Mouse (Mus musculus) neural tube, embryonic 14.5 days (tissue): ENCODE data around the gene Sipa1l3. TPM values are rescaled to one million over a fixed set of nuclear protein-coding genes. Genes with fewer than 3 reads are reported as not detected.
A peak's percentile ranks its signal among the peaks of the same experiment; 100 is the strongest.

Source experiments
- ATAC-seq: fragments of 200-750 bp; cut with Nextera tagmentation; 2 replicates; pipeline ENCODE4 v1.8.0; 2017; ENCODE audit warnings: low read depth, mild to moderate bottlenecking, moderate TSS enrichment, moderate library complexity
- H3K27ac ChIP-seq: fragments of 300-500 bp; sonication (generic); 2 replicates; pipeline ENCODE4 v1.5.1; 2014; ENCODE audit warnings: low read depth, mild to moderate bottlenecking, control low read depth, low read length, moderate library complexity, mixed read lengths
- H3K27me3 ChIP-seq: fragments of 300-500 bp; sonication (generic); 2 replicates; pipeline ENCODE4 v1.6.1; 2014; ENCODE audit warnings: low read length; ENCODE audit not compliant: control insufficient read depth, insufficient read depth
- H3K36me3 ChIP-seq: fragments of 300-500 bp; sonication (generic); 2 replicates; pipeline ENCODE4 v1.6.1; 2014; ENCODE audit warnings: low read length, mixed read lengths; ENCODE audit not compliant: control insufficient read depth, insufficient read depth
- H3K4me1 ChIP-seq: fragments of 300-500 bp; sonication (generic); 2 replicates; pipeline ENCODE4 v1.6.1; 2014; ENCODE audit warnings: low read length; ENCODE audit not compliant: control insufficient read depth, insufficient read depth
- H3K4me2 ChIP-seq: fragments of 300-500 bp; sonication (generic); 2 replicates; pipeline ENCODE4 v1.6.1; 2014; ENCODE audit warnings: mild to moderate bottlenecking, low read depth, low read length, control low read depth
- H3K4me3 ChIP-seq: fragments of 300-500 bp; sonication (generic); 2 replicates; pipeline ENCODE4 v1.5.1; 2014; ENCODE audit warnings: low read depth, low read length, control low read depth, mixed read lengths
- H3K9ac ChIP-seq: fragments of 300-500 bp; sonication (generic); replicated peaks from 2 replicates; pipeline ENCODE4 v1.6.1; 2014; ENCODE audit warnings: low read depth, mild to moderate bottlenecking, control low read depth, low read length, mixed read lengths
- H3K9me3 ChIP-seq: fragments of 300-500 bp; sonication (generic); 2 replicates; pipeline ENCODE4 v1.6.1; 2016; ENCODE audit warnings: low read length; ENCODE audit not compliant: control insufficient read depth
- WGBS: fragments of 180-500 bp; shearing (Covaris S2); extraction: QIAGEN DNeasy Blood & Tissue Kit; methylation state at CpG from one replicate; pipeline ENCODE4 v1.1.7; 2014; 5-methylcytosine and 5-hydroxymethylcytosine counted together
- polyA plus RNA-seq: library from polyadenylated mRNA; unstranded; fragments of >200 nt; fragmentation: Nextera tagmentation; extraction: Ambion mirVana; gene quantifications from 2 replicates; pipeline ENCODE4 v1.2.1, GENCODE M21; 2014

Gene Sipa1l3
- polyA plus RNA-seq, 1 experiment from 2014 or later: 22.1 TPM

GRCm38 (mm10) chr7:29462178-29462577 lies 56.3 kb downstream of the Sipa1l3 start:
- WGBS: 88% methylated on average over 5 of the region's 5 CpGs
- H3K27ac ChIP-seq: no peak overlapping the region
- H3K4me1 ChIP-seq: no peaks in the 10 kb centered on the region
- no peak overlapping the region for H3K4me3 ChIP-seq
- no peak for ATAC-seq
- no peak overlapping the region for H3K4me2 ChIP-seq
- no peaks in the 10 kb centered on the region for H3K36me3 ChIP-seq
- H3K9ac ChIP-seq: no peak overlapping the region
- no peaks in the 10 kb centered on the region for H3K27me3 ChIP-seq
- H3K9me3 ChIP-seq: no peaks in the 10 kb centered on the region

DNA sequence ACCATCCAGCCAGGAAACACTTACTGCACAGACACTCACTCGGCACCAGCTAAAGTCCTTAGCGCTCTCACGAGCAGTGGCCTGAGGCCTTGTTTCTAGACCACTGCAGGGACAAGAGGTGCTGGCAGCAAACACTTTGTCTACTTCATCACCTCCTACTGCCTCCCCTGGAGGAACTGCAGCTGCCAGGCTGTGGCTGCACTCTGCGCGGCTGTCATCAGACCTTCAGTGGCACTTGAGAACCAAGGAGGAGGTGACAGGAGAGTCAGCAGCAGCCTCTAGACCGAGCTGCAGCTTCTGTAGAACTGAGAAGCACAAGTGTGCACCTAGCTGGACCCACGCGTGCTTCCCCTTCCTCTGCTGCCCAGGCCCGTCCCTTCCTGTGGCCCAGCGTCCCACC lies 56.9 kb downstream of the Sipa1l3 start:
- ATAC-seq: no peak
- Histone ChIP-seq H3K27me3 (no peaks in the 10 kb centered on the region), H3K4me1 (no peaks in the 10 kb centered on the region), H3K36me3 (no peaks in the 10 kb centered on the region), H3K9me3 (no peaks in the 10 kb centered on the region), H3K9ac (no peak overlapping the region), H3K4me2 (no peak overlapping the region), H3K4me3 (no peak overlapping the region), H3K27ac (no peak overlapping the region)
- 84% methylated on average over 10 of the region's 10 CpGs for WGBS

DNA sequence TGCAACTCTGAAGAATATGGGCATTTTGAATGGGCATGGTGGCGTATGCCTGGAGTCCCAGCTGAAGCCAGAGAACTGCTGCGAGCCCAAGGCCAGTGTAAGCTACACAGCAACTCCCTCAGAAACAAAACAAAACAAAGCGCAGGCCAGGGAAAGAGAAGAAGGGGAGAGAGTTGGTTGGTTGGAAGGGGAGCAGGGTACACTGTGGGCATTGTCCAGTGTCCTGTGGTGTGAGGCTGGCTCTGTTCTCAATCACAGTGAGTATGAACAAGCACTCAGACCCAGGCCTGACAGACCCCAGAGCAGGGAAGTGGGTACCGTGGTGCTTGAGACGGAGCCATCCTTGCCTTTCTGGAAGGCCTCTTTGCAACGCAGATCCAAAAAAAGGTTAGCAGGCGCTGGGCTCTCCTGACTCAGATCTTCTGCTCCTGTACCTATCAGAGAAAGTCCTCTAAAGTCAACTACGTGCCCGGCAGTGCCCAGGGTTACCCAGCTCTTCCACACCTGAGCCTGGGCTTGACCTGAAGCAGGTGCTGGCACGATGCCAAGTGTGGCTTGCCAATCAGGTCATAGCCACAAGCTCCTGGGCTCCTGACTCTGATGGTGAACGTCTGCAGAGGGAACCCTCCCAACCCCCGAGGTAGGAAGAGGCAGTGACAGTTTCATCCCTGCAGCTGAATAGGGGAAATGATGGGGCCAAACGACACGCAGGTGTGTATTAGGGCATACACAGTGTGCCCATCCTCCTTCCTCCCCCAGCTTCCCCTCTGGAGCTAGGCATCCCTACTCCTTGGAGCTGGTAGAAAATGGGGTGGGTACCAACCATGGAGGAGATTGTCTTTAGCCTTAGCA lies 59.3 kb downstream of the Sipa1l3 start:
- no peak overlapping the region for H3K4me2 ChIP-seq
- no peaks in the 10 kb centered on the region for H3K9me3 ChIP-seq
- WGBS: 85% methylated on average over 14 of the region's 14 CpGs
- no peaks in the 10 kb centered on the region for H3K36me3 ChIP-seq
- no peak for ATAC-seq
- no peaks in the 10 kb centered on the region for H3K27me3 ChIP-seq
- H3K27ac ChIP-seq: no peak overlapping the region
- no peak overlapping the region for H3K4me3 ChIP-seq
- H3K4me1 ChIP-seq: no peaks in the 10 kb centered on the region
- no peak overlapping the region for H3K9ac ChIP-seq

- Histone ChIP-seq H3K36me3 (no peaks in the 10 kb centered on the region), H3K4me2 (no peak overlapping the region), H3K4me1 (peaks cover 9% of the 10 kb centered on the region; the same call in 1 of the 2 replicates), H3K9me3 (no peaks in the 10 kb centered on the region), H3K4me3 (no peak overlapping the region), H3K9ac (no peak overlapping the region), H3K27ac (no peak overlapping the region), H3K27me3 (no peaks in the 10 kb centered on the region)
- no peak for ATAC-seq
- 75% methylated on average over 6 of the region's 6 CpGs for WGBS
These were observed 60.7 kb downstream of the Sipa1l3 start for GRCm38 (mm10) chr7:29457772-29458171.

- Histone ChIP-seq H3K27ac (no peak overlapping the region), H3K9ac (no peak overlapping the region), H3K36me3 (no peaks in the 10 kb centered on the region), H3K27me3 (no peaks in the 10 kb centered on the region), H3K4me2 (no peak overlapping the region), H3K4me1 (peaks cover 17% of the 10 kb centered on the region; the same call in 1 of the 2 replicates), H3K4me3 (no peak overlapping the region), H3K9me3 (no peaks in the 10 kb centered on the region)
- WGBS: 89% methylated on average over 9 of the region's 9 CpGs
- no peak for ATAC-seq
These were observed 61.7 kb downstream of the Sipa1l3 start for GRCm38 (mm10) chr7:29456716-29457115.

- Histone ChIP-seq H3K4me1 (peaks cover 17% of the 10 kb centered on the region; the same call in 1 of the 2 replicates), H3K9me3 (no peaks in the 10 kb centered on the region), H3K27me3 (no peaks in the 10 kb centered on the region), H3K4me3 (no peak overlapping the region), H3K9ac (0 out of 2 replicates have a peak overlapping the region, but pooled peaks have one; percentile 4), H3K4me2 (no peak overlapping the region), H3K36me3 (no peaks in the 10 kb centered on the region), H3K27ac (no peak overlapping the region)
- 86% methylated on average over 6 of the region's 6 CpGs for WGBS
- no peak for ATAC-seq
These were observed 62.9 kb downstream of the Sipa1l3 start for GRCm38 (mm10) chr7:29455591-29455990.

- Histone ChIP-seq H3K4me2 (no peak overlapping the region), H3K4me1 (peaks cover 17% of the 10 kb centered on the region; the same call in 1 of the 2 replicates), H3K27me3 (no peaks in the 10 kb centered on the region), H3K4me3 (no peak overlapping the region), H3K27ac (no peak overlapping the region), H3K9ac (no peak overlapping the region), H3K9me3 (no peaks in the 10 kb centered on the region), H3K36me3 (no peaks in the 10 kb centered on the region)
- 76% methylated on average over 7 of the region's 7 CpGs for WGBS
- ATAC-seq: no peak
These were observed 63.5 kb downstream of the Sipa1l3 start for GRCm38 (mm10) chr7:29454965-29455364.

DNA sequence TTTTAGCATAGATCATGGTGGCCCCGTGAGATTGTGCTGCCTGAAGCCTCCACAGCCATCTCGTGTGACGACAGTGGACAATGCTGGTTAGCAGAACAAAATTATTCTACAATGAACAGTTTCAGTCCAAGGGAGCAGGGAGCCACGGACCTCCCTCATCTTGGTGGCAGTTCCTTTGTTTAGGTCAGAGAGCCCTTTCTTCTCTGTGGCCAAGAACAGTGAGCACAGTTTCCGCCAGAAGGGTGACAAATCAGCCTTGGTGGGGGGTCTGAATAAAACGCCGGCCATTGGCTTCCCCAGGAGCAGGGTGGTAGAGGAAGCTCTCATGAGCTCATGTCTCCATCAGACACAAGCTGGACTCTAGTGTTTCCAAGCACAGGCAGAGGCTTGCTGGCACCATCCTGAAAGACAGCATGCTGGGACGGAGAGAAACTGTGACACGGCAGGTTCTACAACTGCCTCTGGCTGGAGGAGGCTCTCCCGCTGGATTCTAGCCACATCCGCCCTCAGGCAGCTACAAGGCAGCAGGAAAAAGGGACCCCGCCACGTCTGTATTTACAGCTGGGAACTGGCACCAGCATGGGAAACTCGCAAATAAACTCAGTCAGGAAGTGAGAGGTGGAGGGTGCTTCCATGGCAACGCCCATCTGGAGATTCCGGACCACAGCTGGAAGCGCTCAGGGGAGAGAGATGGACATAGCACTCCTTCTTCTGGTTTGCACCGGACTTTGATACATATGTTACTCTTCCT lies 65.3 kb downstream of the Sipa1l3 start:
- no peaks in the 10 kb centered on the region for H3K36me3 ChIP-seq
- WGBS: 10% methylated on average over 18 of the region's 18 CpGs
- no peak overlapping the region for H3K4me2 ChIP-seq
- H3K9ac ChIP-seq: no peak overlapping the region
- ATAC-seq: peak; percentile 76
- no peaks in the 10 kb centered on the region for H3K27me3 ChIP-seq
- peak overlapping the region; percentile 41; the same call in 1 of the 2 replicates for H3K27ac ChIP-seq
- H3K4me3 ChIP-seq: no peak overlapping the region
- no peaks in the 10 kb centered on the region for H3K9me3 ChIP-seq
- peaks cover 17% of the 10 kb centered on the region; the same call in 1 of the 2 replicates for H3K4me1 ChIP-seq

- no peak overlapping the region for H3K9ac ChIP-seq
- H3K27me3 ChIP-seq: no peaks in the 10 kb centered on the region
- H3K36me3 ChIP-seq: no peaks in the 10 kb centered on the region
- H3K4me2 ChIP-seq: no peak overlapping the region
- H3K4me1 ChIP-seq: peaks cover 17% of the 10 kb centered on the region; the same call in 1 of the 2 replicates
- no peak overlapping the region for H3K4me3 ChIP-seq
- 89% methylated on average over 6 of the region's 6 CpGs for WGBS
- ATAC-seq: no peak
- H3K27ac ChIP-seq: no peak overlapping the region
- no peaks in the 10 kb centered on the region for H3K9me3 ChIP-seq
These were observed 66.1 kb downstream of the Sipa1l3 start for GRCm38 (mm10) chr7:29452381-29452780.
